Mouse (Mus musculus): ENCODE results near the gene Wrap53.

- TF ChIP-seq CTCF (IDR thresholded peaks at IDR 0.05; ENCODE audit: low read depth, low read length) (no peak), POLR2AphosphoS5 (IDR thresholded peaks at IDR 0.05; ENCODE audit: insufficient replicate concordance, low read depth, low read length) (no peak), GATA2 (IDR thresholded peaks at IDR 0.05; ENCODE audit: borderline replicate concordance, low read depth, low read length) (no peak)
Measured at GRCm38 (mm10) chr11:69545957-69546356, 34.1 kb downstream of the Wrap53 start.
